Mouse (Mus musculus) liver, embryonic 14.5 days (tissue): ENCODE results near the gene Cachd1. TPM values are rescaled to one million over a fixed set of nuclear protein-coding genes. Genes with fewer than 3 reads are reported as not detected.

ENCODE experiments used
- ATAC-seq: fragments of 200-750 bp; cut with Nextera tagmentation; 2 replicates; pipeline ENCODE4 v1.8.0; 2017; ENCODE audit warnings: moderate number of reproducible peaks, mild to moderate bottlenecking, moderate library complexity; ENCODE audit not compliant: insufficient read depth
- DNase-seq, 3 experiments: peaks; one replicate each; pipeline ENCODE4 v3.0.0-alpha.2; 2012 to 2013; ENCODE audit warnings: low read depth in 3 of 3, low spot score in 3 of 3
- H3K27ac ChIP-seq: fragments of 300-500 bp; sonication (generic); 2 replicates; pipeline ENCODE4 v1.5.1; 2014; ENCODE audit warnings: moderate library complexity, mild to moderate bottlenecking, control low read depth, inconsistent platforms
- H3K27me3 ChIP-seq: fragments of 300-500 bp; sonication (generic); 2 replicates; pipeline ENCODE4 v1.6.1; 2014; ENCODE audit warnings: mild to moderate bottlenecking, low read length, moderate library complexity; ENCODE audit not compliant: control insufficient read depth, insufficient read depth
- H3K36me3 ChIP-seq: fragments of 300-500 bp; sonication (generic); replicated peaks from 2 replicates; pipeline ENCODE4 v1.6.1; 2014; ENCODE audit warnings: low read depth; ENCODE audit not compliant: control insufficient read depth, insufficient read depth
- H3K4me1 ChIP-seq, 2 experiments: fragments of 200-500 bp in 1 of 2; fragments of 300-500 bp in 1 of 2; sonication (generic) in 1 of 2; replicated peaks; 2 replicates each; pipeline ENCODE4 v1.6.1; 2012 to 2014; ENCODE audit warnings: antibody characterized with exemption in 1 of 2, inconsistent platforms in 1 of 2, low read length in 1 of 2; ENCODE audit not compliant: control insufficient read depth in 2 of 2, insufficient read depth in 2 of 2
- H3K4me2 ChIP-seq: fragments of 300-500 bp; sonication (generic); 2 replicates; pipeline ENCODE4 v1.6.1; 2014; ENCODE audit warnings: low read depth, mild to moderate bottlenecking, control low read depth, moderate library complexity
- H3K4me3 ChIP-seq, 2 experiments: fragments of 200-500 bp in 1 of 2; fragments of 300-500 bp in 1 of 2; sonication (generic) in 1 of 2; 2 replicates each; pipeline ENCODE4 v1.5.1; 2012 to 2014; ENCODE audit warnings: low read depth in 2 of 2, low read length in 2 of 2, mild to moderate bottlenecking in 2 of 2, control low read depth in 1 of 2, inconsistent platforms in 1 of 2, moderate library complexity in 1 of 2; ENCODE audit not compliant: insufficient read depth in 1 of 2
- H3K9ac ChIP-seq: fragments of 300-500 bp; sonication (generic); replicated peaks from 2 replicates; pipeline ENCODE4 v1.6.1; 2014; ENCODE audit warnings: mild to moderate bottlenecking, control low read depth, moderate library complexity
- H3K9me3 ChIP-seq: fragments of 300-500 bp; sonication (generic); 2 replicates; pipeline ENCODE4 v1.6.1; 2016; ENCODE audit warnings: low read length, mixed read lengths; ENCODE audit not compliant: control insufficient read depth
- CTCF ChIP-seq: IDR thresholded peaks from 2 replicates; pipeline ENCODE4 v1.5.1; 2016; ENCODE audit warnings: antibody characterized with exemption, low read depth, control low read depth
- EP300 ChIP-seq: IDR thresholded peaks from 2 replicates; pipeline ENCODE4 v1.6.1; 2016; ENCODE audit warnings: antibody characterized with exemption, low read depth
- WGBS: fragments of 180-500 bp; shearing (Covaris S2); extraction: QIAGEN DNeasy Blood & Tissue Kit; methylation state at CpG from one replicate; pipeline ENCODE4 v1.1.7; 2014; ENCODE audit not compliant: insufficient replicate concordance; 5-methylcytosine and 5-hydroxymethylcytosine counted together
- polyA plus RNA-seq, 2 experiments: library from polyadenylated mRNA; depleted of rRNA in 1 of 2; stranded (reverse) in 1 of 2; unstranded in 1 of 2; fragments of >200 nt; fragmentation: Nextera tagmentation in 1 of 2; extraction: Ambion mirVana in 1 of 2; gene quantifications; 2 replicates each; pipeline versions ENCODE4 v1.2.1 to v1.2.3; 2012 to 2014

Cachd1 gene
- polyA plus RNA-seq, 2 experiments: 4.5 to 10.2 TPM

GRCm38 (mm10) chr4:101000622-101001021 lies 224.1 kb downstream of the Cachd1 start:
- H3K36me3 ChIP-seq: peaks cover 6% of the 10 kb centered on the region; the same call in 1 of the 2 replicates
- H3K9ac ChIP-seq: no peak overlapping the region
- H3K27me3 ChIP-seq: no peaks in the 10 kb centered on the region
- 66% methylated on average over 3 of the region's 3 CpGs for WGBS
- no peak overlapping the region for H3K27ac ChIP-seq
- H3K4me3 ChIP-seq: no peak overlapping the region
- no peaks in the 10 kb centered on the region for H3K9me3 ChIP-seq
- peaks cover under 1 to 10% of the 10 kb centered on the region in 2 experiments for H3K4me1 ChIP-seq
- H3K4me2 ChIP-seq: no peak overlapping the region
- ATAC-seq (no peak), DNase-seq (no peak)
- TF ChIP-seq EP300: no peak
- TF ChIP-seq CTCF: no peak

GRCm38 (mm10) chr4:101001073-101001472 lies 224.6 kb downstream of the Cachd1 start:
- TF ChIP-seq EP300: no peak
- no peak for TF ChIP-seq CTCF
- Histone ChIP-seq H3K27me3 (no peaks in the 10 kb centered on the region), H3K4me1 (peaks cover 0 to 6% of the 10 kb centered on the region in 2 experiments; a peak in 3 of 4 replicates), H3K36me3 (peaks cover 6% of the 10 kb centered on the region; the same call in 1 of the 2 replicates), H3K9ac (no peak overlapping the region), H3K9me3 (no peaks in the 10 kb centered on the region), H3K4me2 (no peak overlapping the region), H3K4me3 (no peak overlapping the region), H3K27ac (no peak overlapping the region)
- no peak for DNase-seq
- ATAC-seq: no peak
- WGBS: 78% methylated on average over 6 of the region's 6 CpGs

GRCm38 (mm10) chr4:101002961-101003360 lies 226.5 kb downstream of the Cachd1 start:
- no peak for DNase-seq
- H3K4me3 ChIP-seq: no peak overlapping the region
- WGBS: 90% methylated on average over 16 of the region's 16 CpGs

GRCm38 (mm10) chr4:101008362-101008769 lies 231.9 kb downstream of the Cachd1 start:
- no peak for DNase-seq
- WGBS: 55% methylated on average over 5 of the region's 5 CpGs
- no peak for TF ChIP-seq EP300
- no peak for TF ChIP-seq CTCF

More at GRCm38 (mm10) chr4:101002961-101003360, 226.5 kb downstream of the Cachd1 start:
- no peaks in the 10 kb centered on the region for H3K9me3 ChIP-seq
- no peak overlapping the region for H3K9ac ChIP-seq
- H3K27ac ChIP-seq: no peak overlapping the region
- no peak for TF ChIP-seq EP300
- no peak for TF ChIP-seq CTCF
- H3K36me3 ChIP-seq: peaks cover 6% of the 10 kb centered on the region; the same call in 1 of the 2 replicates
- no peaks in the 10 kb centered on the region for H3K4me1 ChIP-seq
- no peak overlapping the region for H3K4me2 ChIP-seq
- H3K27me3 ChIP-seq: no peaks in the 10 kb centered on the region
- no peak for ATAC-seq

GRCm38 (mm10) chr4:101009092-101009491 lies 232.6 kb downstream of the Cachd1 start:
- Histone ChIP-seq H3K27me3 (no peaks in the 10 kb centered on the region), H3K4me1 (no peaks in the 10 kb centered on the region)
- DNase-seq: no peak

More at GRCm38 (mm10) chr4:101008362-101008769, 231.9 kb downstream of the Cachd1 start:
- no peaks in the 10 kb centered on the region for H3K9me3 ChIP-seq
- ATAC-seq: no peak
- no peak overlapping the region for H3K4me2 ChIP-seq
- H3K27ac ChIP-seq: no peak overlapping the region
- H3K36me3 ChIP-seq: no peaks in the 10 kb centered on the region
- H3K9ac ChIP-seq: no peak overlapping the region
- H3K4me3 ChIP-seq: no peak overlapping the region
- H3K27me3 ChIP-seq: no peaks in the 10 kb centered on the region
- no peaks in the 10 kb centered on the region for H3K4me1 ChIP-seq

More at GRCm38 (mm10) chr4:101009092-101009491, 232.6 kb downstream of the Cachd1 start:
- Histone ChIP-seq H3K36me3 (no peaks in the 10 kb centered on the region), H3K4me2 (no peak overlapping the region), H3K4me3 (no peak overlapping the region), H3K9ac (no peak overlapping the region), H3K9me3 (no peaks in the 10 kb centered on the region), H3K27ac (no peak overlapping the region)
- WGBS: 80% methylated on average over 4 of the region's 4 CpGs
- no peak for ATAC-seq
- TF ChIP-seq CTCF: no peak
- no peak for TF ChIP-seq EP300
